Mouse (Mus musculus): ENCODE results near the gene 2310007B03Rik.

The 2310007B03Rik gene

DNA sequence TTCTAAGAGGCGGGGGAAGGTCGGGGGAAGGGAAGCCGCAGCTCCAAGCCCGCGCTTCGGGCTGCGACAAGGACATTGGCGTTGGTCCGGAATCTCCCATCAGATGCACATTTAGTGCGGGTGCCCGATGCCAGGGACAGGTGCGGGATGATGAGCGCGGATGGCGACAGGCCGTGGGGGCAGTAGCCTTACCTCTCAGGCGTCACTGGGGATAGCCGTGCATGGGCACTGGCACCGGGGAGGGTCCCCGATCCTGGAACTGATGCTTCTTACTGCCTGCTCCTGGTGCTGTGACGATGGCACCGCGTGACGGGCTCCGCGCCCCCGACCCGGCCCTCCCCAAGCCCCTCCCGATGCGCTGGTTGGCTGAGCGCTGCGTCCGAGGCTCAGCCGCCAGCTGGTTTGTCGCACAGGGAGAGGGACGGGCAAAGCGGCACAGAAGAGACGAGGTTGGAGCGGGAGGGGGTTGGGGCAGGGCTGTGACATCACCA, 59.1 kb downstream of the 2310007B03Rik start, which contains the start of gene Kif1a:
Gene Kif1a (minus strand): TSS at position 381 of the 491 bp plus-strand sequence.
- no peak for DNase-seq (ENCODE audit: low read depth, low spot score)

All from CD4-positive helper T cell, adult 2 months (primary cell).